In genomic region chr10:13135751-13136150, GRCm38 (mm10) we compare ENCODE assay signal across 26 mouse cellular contexts. TPM values are rescaled to one million over a fixed set of nuclear protein-coding genes. Genes with fewer than 3 reads are reported as not detected.
"Had no signal": no experiment of that assay in that cellular context is flagged by ENCODE, and none has a peak within 500 bp of the region (broad histone marks: within the 10 kb centered on the region; RNA-seq: fewer than 3 reads in every experiment).

No protein-coding gene starts in this region.

- H3K36me3 ChIP-seq: midbrain, embryonic 13.5 days; midbrain, embryonic 15.5 days; neural tube, embryonic 13.5 days; neural tube, embryonic 15.5 days had no signal

- H3K9me3 ChIP-seq: midbrain, embryonic 13.5 days; midbrain, embryonic 15.5 days; neural tube, embryonic 13.5 days; neural tube, embryonic 15.5 days had no signal

- H3K4me3 ChIP-seq: midbrain, embryonic 13.5 days; midbrain, embryonic 15.5 days; myocyte; neural tube, embryonic 13.5 days; neural tube, embryonic 15.5 days had no signal

- ATAC-seq: midbrain, embryonic 13.5 days; midbrain, embryonic 15.5 days had no signal

- H3K27ac ChIP-seq: midbrain, embryonic 13.5 days; midbrain, embryonic 15.5 days; neural tube, embryonic 13.5 days; neural tube, embryonic 15.5 days had no signal

- H3K9ac ChIP-seq: lung, embryonic 14.5 days; midbrain, embryonic 13.5 days; midbrain, embryonic 15.5 days; neural tube, embryonic 13.5 days; neural tube, embryonic 15.5 days had no signal

- H3K4me2 ChIP-seq: lung, embryonic 14.5 days; midbrain, embryonic 11.5 days; midbrain, embryonic 13.5 days; midbrain, embryonic 15.5 days; neural tube, embryonic 13.5 days; neural tube, embryonic 15.5 days had no signal

- H3K4me1 ChIP-seq: midbrain, embryonic 13.5 days; midbrain, embryonic 15.5 days; neural tube, embryonic 13.5 days; neural tube, embryonic 15.5 days had no signal

- DNase-seq: lung, adult 18-20 months; lung, embryonic 14.5 days; lung, postnatal 10 days; lung, postnatal 4 days; retina, postnatal 1 day; right cerebral cortex, adult 18-20 months; right cerebral cortex, postnatal 25 days; right cerebral cortex, postnatal 4 days; spleen, adult 18-20 months; thymus, adult 18-20 months; thymus, postnatal 14 days; thymus, postnatal 36 days had no signal

- H3K27me3 ChIP-seq: midbrain, embryonic 13.5 days; midbrain, embryonic 15.5 days; neural tube, embryonic 13.5 days; neural tube, embryonic 15.5 days had no signal

RNA-seq across cellular contexts. Expression of gene Zc2hc1b, which starts 42.1 kb away (rescaled TPM):
- total RNA-seq: megakaryocyte-erythroid progenitor cell, adult 5-6 weeks had no signal
- polyA plus RNA-seq: liver, embryonic 16.5 days; lung, embryonic 14.5 days; lung, embryonic 16.5 days; midbrain, embryonic 11.5 days; midbrain, embryonic 13.5 days; midbrain, embryonic 15.5 days; myocyte; neural tube, embryonic 11.5 days; neural tube, embryonic 13.5 days; neural tube, embryonic 15.5 days; small intestine, adult 2 months; stomach, embryonic 14.5 days; stomach, embryonic 16.5 days; thymus, postnatal 0 days had no signal
